Mouse (Mus musculus) myocyte (in vitro differentiated cells): ENCODE results near the gene Cldn2. TPM values are rescaled to one million over a fixed set of nuclear protein-coding genes. Genes with fewer than 3 reads are reported as not detected.

Source experiments
- H3K27me3 ChIP-seq: one replicate; pipeline ENCODE4 v1.6.1; 2011; ENCODE audit not compliant: control insufficient read depth, insufficient read depth, insufficient read length
- H3K36me3 ChIP-seq: one replicate; pipeline ENCODE4 v1.6.1; 2011; ENCODE audit not compliant: control insufficient read depth, insufficient read depth
- H3K4me2 ChIP-seq: one replicate; pipeline ENCODE4 v1.6.1; 2011; ENCODE audit warnings: low read depth, control low read depth
- H3K4me3 ChIP-seq: one replicate; pipeline ENCODE4 v1.5.1; 2011; ENCODE audit warnings: mild to moderate bottlenecking, control low read depth, moderate library complexity
- H3K79me2 ChIP-seq: one replicate; pipeline ENCODE4 v1.6.1; 2011; ENCODE audit not compliant: control insufficient read depth, insufficient read depth
- H3ac ChIP-seq: one replicate; pipeline ENCODE4 v1.6.1; 2011; ENCODE audit not compliant: control insufficient read depth, insufficient read length
- CEBPB ChIP-seq: IDR thresholded peaks from 2 replicates; pipeline ENCODE4 v1.6.1; 2011; ENCODE audit warnings: mild to moderate bottlenecking, moderate library complexity; ENCODE audit not compliant: poor library complexity, insufficient read depth, severe bottlenecking
- E2F4 ChIP-seq: IDR thresholded peaks from one replicate; pipeline ENCODE4 v1.6.1; 2011; ENCODE audit warnings: mild to moderate bottlenecking, control low read depth, moderate library complexity; ENCODE audit not compliant: insufficient read depth
- MAX ChIP-seq: IDR thresholded peaks from one replicate; pipeline ENCODE4 v1.6.1; 2011; ENCODE audit warnings: low read depth, mild to moderate bottlenecking, control low read depth
- MYOD1 ChIP-seq, 3 experiments: IDR thresholded peaks; one replicate each; pipeline ENCODE4 v1.6.1; 2011; ENCODE audit warnings: control low read depth in 2 of 3, low read depth in 2 of 3, mild to moderate bottlenecking in 2 of 3, moderate library complexity in 1 of 3; ENCODE audit not compliant: insufficient read length in 2 of 3, control insufficient read depth in 1 of 3
- MYOG ChIP-seq, 3 experiments: IDR thresholded peaks; one replicate each; pipeline ENCODE4 v1.6.1; 2011; ENCODE audit warnings: control low read depth in 2 of 3, low read depth in 2 of 3, mild to moderate bottlenecking in 2 of 3; ENCODE audit not compliant: insufficient read length in 2 of 3, control insufficient read depth in 1 of 3, insufficient read depth in 1 of 3
- POLR2A ChIP-seq: IDR thresholded peaks from one replicate; pipeline ENCODE4 v1.6.1; 2011; ENCODE audit warnings: low read depth, mild to moderate bottlenecking, control low read depth, moderate library complexity; ENCODE audit not compliant: insufficient read length
- POLR2AphosphoS2 ChIP-seq: IDR thresholded peaks from one replicate; pipeline ENCODE4 v1.6.1; 2011; ENCODE audit warnings: low read depth, control low read depth; ENCODE audit not compliant: insufficient read length
- REST ChIP-seq: IDR thresholded peaks from one replicate; pipeline ENCODE4 v1.6.1; 2011; ENCODE audit warnings: mild to moderate bottlenecking, control low read depth, moderate library complexity; ENCODE audit not compliant: insufficient read depth, insufficient read length
- SRF ChIP-seq: IDR thresholded peaks from one replicate; pipeline ENCODE4 v1.6.1; 2011; ENCODE audit warnings: low read depth; ENCODE audit not compliant: control insufficient read depth, insufficient read length
- TCF12 ChIP-seq: IDR thresholded peaks from one replicate; pipeline ENCODE4 v1.6.1; 2011; ENCODE audit warnings: mild to moderate bottlenecking, control low read depth; ENCODE audit not compliant: poor library complexity, insufficient read depth, severe bottlenecking
- TCF3 ChIP-seq: IDR thresholded peaks from one replicate; pipeline ENCODE4 v1.6.1; 2011; ENCODE audit warnings: low read depth, control low read depth; ENCODE audit not compliant: insufficient read length
- USF1 ChIP-seq: IDR thresholded peaks from one replicate; pipeline ENCODE4 v1.6.1; 2011; ENCODE audit warnings: low read depth, mild to moderate bottlenecking, control low read depth, moderate library complexity
- polyA plus RNA-seq: library from polyadenylated mRNA; unstranded; fragments of >200 nt; fragmentation: generic; extraction: Trizol; gene quantifications from one replicate; pipeline ENCODE4 v1.2.1, GENCODE M21; 2012; ENCODE audit warnings: missing spikeins

The Cldn2 gene
- polyA plus RNA-seq, 1 experiment = 1.0 TPM

GRCm38 (mm10) chrX:139803028-139803427, 2.4 kb downstream of the Cldn2 start:
- no peak overlapping the region for H3K4me3 ChIP-seq
- TF ChIP-seq MAX = no peak
- no peak for TF ChIP-seq TCF3
- TF ChIP-seq USF1 = no peak
- TF ChIP-seq REST = no peak
- no peak for TF ChIP-seq E2F4
- no peak for TF ChIP-seq MYOG (IDR thresholded peaks at IDR 0.05; ENCODE audit: control insufficient read depth in 1 of 3, insufficient read depth in 1 of 3, insufficient read length in 2 of 3, low read depth in 2 of 3)
- no peak for TF ChIP-seq CEBPB
- TF ChIP-seq SRF = no peak
- no peak for TF ChIP-seq TCF12
- no peak for TF ChIP-seq POLR2AphosphoS2
- no peak for TF ChIP-seq MYOD1 (IDR thresholded peaks at IDR 0.05; ENCODE audit: control insufficient read depth in 1 of 3, insufficient read length in 2 of 3, low read depth in 2 of 3)
- TF ChIP-seq POLR2A = no peak
- no peaks in the 10 kb centered on the region for H3K79me2 ChIP-seq
- no peaks in the 10 kb centered on the region for H3K36me3 ChIP-seq
- H3ac ChIP-seq = no peak overlapping the region
- no peak overlapping the region for H3K4me2 ChIP-seq
- H3K27me3 ChIP-seq = no peaks in the 10 kb centered on the region

DNA sequence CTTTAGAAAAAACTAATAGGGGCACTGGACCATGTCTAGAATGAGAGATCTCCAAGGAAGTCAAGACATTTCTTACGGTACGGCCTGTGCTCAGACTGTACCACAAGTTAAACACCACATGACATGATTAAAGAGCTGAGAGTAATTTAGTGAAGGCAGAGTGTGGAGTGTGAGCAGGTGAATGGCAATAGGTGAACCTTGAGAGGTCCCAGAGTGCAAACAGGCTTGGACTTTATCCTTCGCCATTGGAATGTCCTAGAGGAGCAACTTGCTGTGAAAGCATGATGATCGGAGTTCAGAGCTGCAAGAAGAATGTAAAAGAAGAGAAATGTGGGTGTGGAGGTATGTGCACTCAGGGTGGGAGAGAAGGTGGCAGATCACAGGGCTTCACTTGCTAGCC, 5.3 kb downstream of the Cldn2 start:
- H3K4me2 ChIP-seq = no peak overlapping the region
- H3K4me3 ChIP-seq = no peak overlapping the region
- H3K36me3 ChIP-seq = no peaks in the 10 kb centered on the region

DNA sequence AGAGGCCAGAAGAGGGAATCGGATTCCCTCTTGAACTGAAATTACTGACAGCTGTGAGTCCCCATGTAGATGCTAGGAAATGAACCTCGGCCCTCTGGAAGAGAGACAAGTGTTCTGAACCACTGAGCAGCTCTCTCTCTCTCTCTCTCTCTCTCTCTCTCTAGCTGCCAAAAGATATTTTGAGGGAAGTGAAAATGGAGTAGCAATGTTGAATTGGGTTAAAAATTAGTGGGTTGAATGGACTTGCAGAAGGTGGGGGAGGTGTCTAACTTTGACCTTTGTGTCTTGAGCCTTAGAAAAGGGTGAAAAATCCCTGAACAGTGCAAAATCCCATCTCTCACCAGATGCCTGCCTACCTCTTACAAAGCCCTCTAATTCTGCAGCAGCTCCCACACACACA, 6.8 kb downstream of the Cldn2 start:
- Histone ChIP-seq H3K36me3 (no peaks in the 10 kb centered on the region), H3K79me2 (no peaks in the 10 kb centered on the region), H3ac (no peak overlapping the region), H3K4me3 (no peak overlapping the region), H3K27me3 (no peaks in the 10 kb centered on the region), H3K4me2 (no peak overlapping the region)
- TF ChIP-seq MYOD1 (IDR thresholded peaks at IDR 0.05; ENCODE audit: control insufficient read depth in 1 of 3, insufficient read length in 2 of 3, low read depth in 2 of 3) = no peak
- TF ChIP-seq USF1 = no peak
- no peak for TF ChIP-seq SRF

More for the DNA sequence above, 5.3 kb downstream of the Cldn2 start:
- H3K27me3 ChIP-seq = no peaks in the 10 kb centered on the region
- H3ac ChIP-seq = no peak overlapping the region
- no peak for TF ChIP-seq POLR2AphosphoS2
- no peaks in the 10 kb centered on the region for H3K79me2 ChIP-seq

DNA sequence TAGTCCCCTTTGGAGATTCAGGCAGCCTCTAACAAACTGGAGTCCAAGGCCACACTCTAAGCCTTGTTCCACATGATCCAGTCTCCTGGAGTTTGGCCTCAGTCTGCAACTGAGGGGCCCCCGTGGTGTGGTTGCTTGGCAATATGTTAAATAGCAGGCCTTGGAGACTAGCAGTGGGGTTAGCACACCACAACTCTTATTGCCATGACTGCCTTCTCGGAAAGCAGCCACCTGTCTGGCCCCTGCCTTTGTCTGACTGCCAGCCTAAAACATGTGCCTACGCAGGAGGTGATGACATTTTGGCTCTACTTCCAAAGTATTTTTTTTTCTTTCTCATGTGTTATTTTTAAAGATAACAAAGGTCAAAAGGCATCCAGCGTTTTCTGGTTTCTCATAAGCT, 7.5 kb downstream of the Cldn2 start:
- Histone ChIP-seq H3K4me3 (no peak overlapping the region), H3K4me2 (no peak overlapping the region), H3ac (no peak overlapping the region), H3K36me3 (no peaks in the 10 kb centered on the region), H3K27me3 (no peaks in the 10 kb centered on the region), H3K79me2 (no peaks in the 10 kb centered on the region)
- TF ChIP-seq USF1 (no peak), SRF (no peak), REST (no peak), E2F4 (no peak), POLR2A (no peak), MYOD1 (IDR thresholded peaks at IDR 0.05; ENCODE audit: control insufficient read depth in 1 of 3, insufficient read length in 2 of 3, low read depth in 2 of 3) (peak in 2 of 3 experiments; percentile 35 to 66), POLR2AphosphoS2 (no peak), MAX (no peak), TCF3 (no peak), MYOG (IDR thresholded peaks at IDR 0.05; ENCODE audit: control insufficient read depth in 1 of 3, insufficient read depth in 1 of 3, insufficient read length in 2 of 3, low read depth in 2 of 3) (peak in 1 of 3 experiments; percentile 56), TCF12 (no peak), CEBPB (no peak)

DNA sequence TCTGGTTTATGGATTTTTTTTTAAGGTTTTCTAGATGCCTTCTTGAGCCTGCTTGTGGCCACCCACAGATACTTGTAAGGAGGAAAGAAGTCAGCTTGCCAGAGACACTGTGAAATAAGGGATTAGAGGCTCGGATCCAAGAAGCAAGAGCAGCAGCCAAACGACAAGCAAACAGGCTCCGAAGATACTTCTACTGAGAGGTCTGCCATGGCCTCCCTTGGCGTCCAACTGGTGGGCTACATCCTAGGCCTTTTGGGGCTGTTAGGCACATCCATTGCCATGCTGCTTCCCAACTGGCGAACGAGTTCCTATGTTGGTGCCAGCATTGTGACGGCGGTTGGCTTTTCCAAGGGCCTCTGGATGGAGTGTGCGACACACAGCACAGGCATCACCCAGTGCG, 7.9 kb downstream of the Cldn2 start:
- H3K27me3 ChIP-seq = no peaks in the 10 kb centered on the region
- no peaks in the 10 kb centered on the region for H3K36me3 ChIP-seq
- no peak overlapping the region for H3K4me2 ChIP-seq
- no peak for TF ChIP-seq E2F4
- H3ac ChIP-seq = no peak overlapping the region
- no peak overlapping the region for H3K4me3 ChIP-seq
- no peaks in the 10 kb centered on the region for H3K79me2 ChIP-seq

DNA sequence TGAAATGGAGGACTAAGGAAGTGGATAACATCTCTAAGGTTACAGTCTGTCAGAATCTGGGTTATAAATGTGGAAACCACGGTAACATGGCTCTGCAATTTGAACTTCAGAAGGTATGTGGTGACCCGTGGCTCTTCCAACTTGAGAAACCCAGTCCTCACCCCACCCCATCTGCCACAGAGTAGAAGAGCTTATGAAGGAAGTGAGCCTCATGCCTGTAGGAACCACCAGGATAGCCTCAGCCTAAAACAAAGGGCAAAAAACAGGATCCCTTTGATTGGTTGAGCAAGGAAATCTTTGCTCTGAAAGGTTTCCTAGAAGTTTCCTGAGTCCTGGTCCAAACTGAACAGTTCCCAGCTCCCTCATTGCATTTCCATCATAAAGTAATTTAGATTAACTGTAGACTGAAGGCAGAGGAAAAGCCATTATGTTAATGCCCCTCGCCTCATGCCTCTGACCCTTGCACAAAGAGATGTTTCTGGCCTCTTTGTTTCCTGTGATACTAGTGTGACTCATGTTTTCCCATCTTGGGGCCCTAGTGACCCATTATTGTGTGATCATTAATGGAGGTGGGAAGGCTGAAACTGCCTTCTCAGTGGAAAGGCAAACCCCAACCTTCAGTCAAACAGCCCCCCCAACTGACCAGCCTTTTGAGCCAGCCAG, 12.1 kb downstream of the Cldn2 start:
- Histone ChIP-seq H3K36me3 (no peaks in the 10 kb centered on the region), H3K27me3 (no peaks in the 10 kb centered on the region), H3K4me3 (no peak overlapping the region), H3K79me2 (no peaks in the 10 kb centered on the region), H3ac (no peak overlapping the region), H3K4me2 (no peak overlapping the region)
- TF ChIP-seq MYOD1 (IDR thresholded peaks at IDR 0.05; ENCODE audit: control insufficient read depth in 1 of 3, insufficient read length in 2 of 3, low read depth in 2 of 3) = no peak
- no peak for TF ChIP-seq SRF
- no peak for TF ChIP-seq REST
- TF ChIP-seq TCF12 = no peak
- no peak for TF ChIP-seq MAX
- no peak for TF ChIP-seq TCF3
- no peak for TF ChIP-seq POLR2AphosphoS2
- TF ChIP-seq MYOG (IDR thresholded peaks at IDR 0.05; ENCODE audit: control insufficient read depth in 1 of 3, insufficient read depth in 1 of 3, insufficient read length in 2 of 3, low read depth in 2 of 3) = no peak
- TF ChIP-seq CEBPB = no peak
- TF ChIP-seq USF1 = no peak
- TF ChIP-seq POLR2A = no peak
- no peak for TF ChIP-seq E2F4
